Mouse (Mus musculus): ENCODE results near the gene 1700056E22Rik. TPM values are rescaled to one million over a fixed set of nuclear protein-coding genes. Genes with fewer than 3 reads are reported as not detected.

The 1700056E22Rik gene
- polyA plus RNA-seq, 1 experiment = 0.51 TPM

DNA sequence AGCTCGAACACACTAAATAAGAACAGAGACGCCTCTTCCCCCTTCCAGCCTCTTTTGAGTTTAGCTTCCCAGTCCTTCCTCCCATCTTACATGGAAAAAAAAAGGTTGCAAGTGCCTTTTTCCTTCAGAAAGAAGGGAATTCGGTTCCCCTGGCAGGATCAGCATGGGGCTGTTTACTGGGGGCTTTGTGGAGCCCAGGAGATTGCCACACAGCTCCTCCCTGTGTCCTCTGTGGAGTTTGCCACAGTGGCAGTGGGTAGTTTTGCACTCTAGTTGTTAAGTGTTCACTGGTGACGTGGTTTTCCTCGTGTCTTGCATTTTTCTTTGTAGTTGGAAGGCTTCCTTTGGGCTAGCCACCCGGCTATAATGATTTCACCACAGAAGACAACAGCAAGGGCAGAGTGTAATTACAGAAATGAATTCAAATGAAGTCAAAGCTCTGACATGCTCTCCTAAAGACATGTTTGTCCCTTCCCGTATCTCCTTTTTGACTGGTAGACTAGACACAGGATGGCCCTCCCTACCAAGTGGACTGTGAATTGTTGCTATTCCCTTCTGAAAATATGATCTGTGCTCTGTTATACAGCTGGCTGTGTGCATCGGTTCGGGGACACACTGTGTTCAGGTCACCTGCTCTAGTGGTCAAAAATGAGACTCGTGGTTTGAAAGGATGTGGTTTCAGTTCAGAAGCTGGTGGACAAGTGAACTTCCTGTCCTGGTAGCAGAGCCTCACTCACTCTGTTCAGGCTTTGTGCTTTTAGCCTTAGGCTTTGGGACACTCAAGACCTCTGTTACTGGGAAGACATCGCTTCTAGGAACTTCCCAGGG, 32.6 kb upstream of the 1700056E22Rik start:
- no peak for DNase-seq
- H3K4me3 ChIP-seq (replicated peaks; ENCODE audit: insufficient read depth, low read depth, low read length) = no peak overlapping the region
- H3K27ac ChIP-seq (ENCODE audit: insufficient read depth, low read length) = no peak overlapping the region
- WGBS = 61% methylated on average over 11 of the region's 11 CpGs
- TF ChIP-seq CTCF (IDR thresholded peaks at IDR 0.05; ENCODE audit: borderline replicate concordance, insufficient read depth, low read depth, low read length) = no peak
- TF ChIP-seq POLR2A (IDR thresholded peaks at IDR 0.05; ENCODE audit: borderline replicate concordance, insufficient read depth, low read length) = no peak
- no peaks in the 10 kb centered on the region for H3K4me1 ChIP-seq (ENCODE audit: control insufficient read depth, insufficient read depth, low read length)
- H3K27me3 ChIP-seq (ENCODE audit: control insufficient read depth, insufficient read depth, low read length) = no peaks in the 10 kb centered on the region

DNA sequence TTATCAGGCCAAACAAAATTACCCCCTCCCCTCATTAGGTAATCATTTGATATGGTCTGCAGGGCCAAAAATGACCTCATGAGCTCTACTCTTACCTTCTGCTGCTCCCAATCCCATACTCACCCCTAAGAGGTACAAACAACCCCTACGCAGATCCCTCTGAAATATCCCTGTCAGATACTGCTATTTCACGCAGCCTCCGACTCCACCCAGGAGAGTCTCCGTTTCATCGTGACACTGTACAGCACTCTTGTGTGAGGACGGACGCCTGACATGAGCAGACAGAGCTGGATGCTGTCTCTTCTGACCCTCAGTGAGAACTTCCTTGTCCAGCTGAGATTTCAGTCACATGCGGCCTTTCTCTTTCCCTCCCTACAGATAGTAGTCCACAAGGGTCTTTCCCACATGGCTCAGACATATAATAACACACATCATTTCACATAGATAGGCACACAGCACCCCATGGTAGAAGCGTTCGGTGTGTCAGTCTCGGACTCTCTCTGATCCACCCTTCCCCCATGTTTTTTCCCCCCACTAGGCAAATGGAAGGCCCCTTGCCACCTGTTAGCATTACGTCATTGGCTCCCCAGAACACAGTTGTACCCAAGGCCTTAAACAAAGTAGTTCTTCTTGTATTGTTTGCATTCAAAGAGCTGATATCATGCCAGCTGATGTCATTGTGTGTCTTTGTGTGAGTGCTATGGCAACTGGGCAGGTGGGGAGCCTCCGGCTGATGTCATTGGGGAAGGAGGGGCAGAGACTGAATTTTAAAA, 31.7 kb upstream of the 1700056E22Rik start:
- no peak for DNase-seq
- no peak overlapping the region; the same call in 1 of the 2 replicates for H3K27ac ChIP-seq (ENCODE audit: insufficient read depth, low read length)
- TF ChIP-seq POLR2A (IDR thresholded peaks at IDR 0.05; ENCODE audit: borderline replicate concordance, insufficient read depth, low read length) (no peak), CTCF (IDR thresholded peaks at IDR 0.05; ENCODE audit: borderline replicate concordance, insufficient read depth, low read depth, low read length) (no peak)

DNA sequence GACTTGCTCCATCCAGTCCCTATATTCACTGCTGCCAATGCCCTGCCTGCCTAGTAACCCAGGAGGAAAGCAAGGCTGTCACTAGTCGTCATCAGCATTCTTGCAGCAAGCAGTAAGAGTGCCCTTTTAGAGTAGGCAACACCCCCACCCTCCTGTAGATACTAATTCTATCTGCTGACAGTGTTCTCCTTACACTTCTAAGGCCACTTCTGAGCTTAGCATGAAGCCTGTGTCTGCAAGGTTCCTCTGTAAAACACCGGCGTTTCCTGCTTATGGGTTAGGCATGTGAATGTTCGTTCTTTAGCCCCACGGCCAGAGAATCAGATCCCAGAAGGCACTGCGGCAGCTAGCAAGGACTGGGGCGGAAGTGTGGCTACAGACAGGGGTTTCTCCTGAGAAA, 30.2 kb upstream of the 1700056E22Rik start:
- Histone ChIP-seq H3K4me1 (ENCODE audit: control insufficient read depth, insufficient read depth, low read length) (no peaks in the 10 kb centered on the region), H3K27ac (ENCODE audit: insufficient read depth, low read length) (no peak overlapping the region), H3K27me3 (ENCODE audit: control insufficient read depth, insufficient read depth, low read length) (no peaks in the 10 kb centered on the region), H3K4me3 (replicated peaks; ENCODE audit: insufficient read depth, low read depth, low read length) (no peak overlapping the region)
- no peak for TF ChIP-seq CTCF (IDR thresholded peaks at IDR 0.05; ENCODE audit: borderline replicate concordance, insufficient read depth, low read depth, low read length)
- no peak for TF ChIP-seq POLR2A (IDR thresholded peaks at IDR 0.05; ENCODE audit: borderline replicate concordance, insufficient read depth, low read length)
- DNase-seq = no peak
- 70% methylated on average over 7 of the region's 7 CpGs for WGBS

More for the DNA sequence above, 31.7 kb upstream of the 1700056E22Rik start:
- Histone ChIP-seq H3K4me3 (replicated peaks; ENCODE audit: insufficient read depth, low read depth, low read length) (no peak overlapping the region), H3K27me3 (ENCODE audit: control insufficient read depth, insufficient read depth, low read length) (no peaks in the 10 kb centered on the region), H3K4me1 (ENCODE audit: control insufficient read depth, insufficient read depth, low read length) (no peaks in the 10 kb centered on the region)
- WGBS = 66% methylated on average over 13 of the region's 13 CpGs

DNA sequence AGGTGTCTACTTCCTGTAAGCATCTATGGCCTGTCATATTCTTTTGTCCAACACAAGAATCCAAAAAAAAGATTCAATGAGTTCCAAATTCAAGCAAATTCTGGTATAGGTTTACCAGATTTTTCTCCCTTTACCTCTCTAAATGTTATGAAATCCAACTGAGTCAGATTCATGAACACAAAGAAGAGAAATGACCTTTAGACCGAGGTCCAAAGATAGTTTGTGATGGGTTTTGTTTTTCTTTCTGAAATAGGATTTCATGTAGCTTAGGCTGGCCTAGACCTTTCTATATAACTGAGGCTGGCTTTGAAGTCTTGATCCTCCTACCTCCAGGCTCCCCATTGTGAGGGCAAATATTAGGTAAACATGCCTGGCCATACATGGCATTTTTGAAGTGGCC, 27.8 kb upstream of the 1700056E22Rik start:
- TF ChIP-seq CTCF (IDR thresholded peaks at IDR 0.05; ENCODE audit: borderline replicate concordance, insufficient read depth, low read depth, low read length) = no peak
- no peak for TF ChIP-seq POLR2A (IDR thresholded peaks at IDR 0.05; ENCODE audit: borderline replicate concordance, insufficient read depth, low read length)
- DNase-seq = no peak
- H3K4me3 ChIP-seq (replicated peaks; ENCODE audit: insufficient read depth, low read depth, low read length) = no peak overlapping the region
- 87% methylated on average over 1 of the region's 1 CpGs for WGBS
- no peaks in the 10 kb centered on the region for H3K4me1 ChIP-seq (ENCODE audit: control insufficient read depth, insufficient read depth, low read length)
- no peaks in the 10 kb centered on the region for H3K27me3 ChIP-seq (ENCODE audit: control insufficient read depth, insufficient read depth, low read length)
- no peak overlapping the region for H3K27ac ChIP-seq (ENCODE audit: insufficient read depth, low read length)

DNA sequence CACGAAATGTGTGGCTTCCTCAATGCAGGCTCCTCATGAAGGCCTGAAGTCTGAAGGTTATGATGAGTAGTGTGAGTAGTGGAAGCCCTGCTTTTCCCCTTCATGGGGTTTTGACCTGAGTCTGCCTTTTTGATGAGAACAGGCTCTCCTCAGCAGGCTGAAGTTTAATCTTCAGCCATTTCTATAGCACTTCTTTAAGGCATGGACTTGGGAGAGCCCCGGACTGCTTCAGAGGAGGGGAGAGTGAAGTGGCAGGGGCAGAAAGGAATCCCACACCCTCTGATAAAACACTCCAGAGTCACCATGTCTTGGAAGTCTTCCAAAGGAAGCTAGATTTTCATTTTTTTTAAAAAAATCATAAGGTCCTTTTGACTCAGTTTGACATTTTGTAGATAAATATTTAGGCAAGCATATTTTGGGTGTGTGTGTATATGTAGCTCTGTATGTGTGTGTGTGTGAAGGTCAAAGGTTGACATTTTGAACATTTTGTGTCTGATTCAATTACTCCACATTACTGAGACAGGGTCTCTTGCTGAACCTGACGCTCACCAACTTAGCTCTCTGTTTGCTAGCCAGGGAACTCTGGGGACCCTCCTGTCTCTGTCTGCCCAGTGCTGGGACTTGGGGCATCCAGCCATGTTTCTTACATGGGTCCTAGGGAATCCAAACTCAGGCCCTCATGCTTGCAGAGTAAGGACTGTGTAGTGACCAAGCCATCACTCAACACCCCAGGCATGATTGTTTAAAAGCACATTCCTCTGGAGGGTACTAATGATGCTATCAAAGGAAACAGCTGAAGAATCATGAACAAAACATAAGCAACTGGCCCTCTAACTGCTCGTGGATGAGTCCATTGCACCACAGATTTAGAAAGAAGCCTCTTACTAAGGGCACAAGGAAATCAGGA, 27.0 kb upstream of the 1700056E22Rik start:
- DNase-seq = no peak
- Histone ChIP-seq H3K27ac (ENCODE audit: insufficient read depth, low read length) (no peak overlapping the region), H3K4me3 (replicated peaks; ENCODE audit: insufficient read depth, low read depth, low read length) (no peak overlapping the region), H3K4me1 (ENCODE audit: control insufficient read depth, insufficient read depth, low read length) (no peaks in the 10 kb centered on the region), H3K27me3 (ENCODE audit: control insufficient read depth, insufficient read depth, low read length) (no peaks in the 10 kb centered on the region)
- WGBS = 68% methylated on average over 4 of the region's 4 CpGs
- TF ChIP-seq POLR2A (IDR thresholded peaks at IDR 0.05; ENCODE audit: borderline replicate concordance, insufficient read depth, low read length) = no peak
- no peak for TF ChIP-seq CTCF (IDR thresholded peaks at IDR 0.05; ENCODE audit: borderline replicate concordance, insufficient read depth, low read depth, low read length)

DNA sequence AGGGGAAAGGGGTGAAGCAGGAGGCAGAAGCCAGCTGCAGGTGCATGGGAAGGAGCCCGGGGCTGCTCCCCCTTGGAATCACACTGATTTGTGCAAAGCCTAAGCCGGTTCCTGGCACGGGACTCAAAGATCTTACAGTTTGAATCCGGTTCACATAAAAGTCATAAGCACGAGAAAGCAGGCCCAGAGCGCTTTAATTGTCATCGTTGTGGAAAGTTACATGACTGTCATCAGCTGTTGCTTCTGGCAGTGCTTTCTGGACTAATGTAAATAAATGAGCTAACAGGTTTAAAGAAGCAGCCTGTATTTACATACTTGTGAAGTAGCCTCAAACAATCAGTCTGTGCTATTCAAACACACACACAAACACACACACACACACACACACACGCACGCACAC, 26.3 kb upstream of the 1700056E22Rik start:
- Histone ChIP-seq H3K4me3 (replicated peaks; ENCODE audit: insufficient read depth, low read depth, low read length) (no peak overlapping the region), H3K27ac (ENCODE audit: insufficient read depth, low read length) (no peak overlapping the region), H3K4me1 (ENCODE audit: control insufficient read depth, insufficient read depth, low read length) (no peaks in the 10 kb centered on the region), H3K27me3 (ENCODE audit: control insufficient read depth, insufficient read depth, low read length) (no peaks in the 10 kb centered on the region)
- no peak for DNase-seq
- TF ChIP-seq CTCF (IDR thresholded peaks at IDR 0.05; ENCODE audit: borderline replicate concordance, insufficient read depth, low read depth, low read length) = no peak
- whole genome bisulfite sequencing = 45% methylated on average over 9 of the region's 9 CpGs

DNA sequence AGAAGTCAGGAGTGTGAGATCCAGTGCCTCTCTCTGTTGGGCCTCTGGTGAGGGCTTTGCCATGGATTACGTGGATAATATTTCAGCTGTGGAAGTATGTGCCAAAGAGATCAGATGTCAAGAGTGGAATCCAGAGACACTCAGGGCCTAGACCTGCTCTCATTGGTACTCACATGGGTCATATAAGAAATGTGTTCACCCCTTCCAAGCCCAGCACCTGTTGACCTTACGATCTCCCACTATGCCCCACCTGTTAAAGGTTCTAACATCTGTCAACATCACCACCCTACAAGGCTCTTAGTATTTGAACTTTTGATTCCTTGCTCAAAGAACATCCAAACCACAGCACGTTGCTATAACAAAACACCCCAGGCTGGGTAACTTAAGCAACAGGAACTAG, 25.7 kb upstream of the 1700056E22Rik start:
- 85% methylated on average over 3 of the region's 3 CpGs for WGBS
- H3K4me1 ChIP-seq (ENCODE audit: control insufficient read depth, insufficient read depth, low read length) = no peaks in the 10 kb centered on the region
- DNase-seq = no peak
- no peak overlapping the region for H3K27ac ChIP-seq (ENCODE audit: insufficient read depth, low read length)
- no peak overlapping the region for H3K4me3 ChIP-seq (replicated peaks; ENCODE audit: insufficient read depth, low read depth, low read length)
- no peaks in the 10 kb centered on the region for H3K27me3 ChIP-seq (ENCODE audit: control insufficient read depth, insufficient read depth, low read length)
- TF ChIP-seq CTCF (IDR thresholded peaks at IDR 0.05; ENCODE audit: borderline replicate concordance, insufficient read depth, low read depth, low read length) (no peak), POLR2A (IDR thresholded peaks at IDR 0.05; ENCODE audit: borderline replicate concordance, insufficient read depth, low read length) (no peak)
